Mouse (Mus musculus) gastrocnemius, postnatal 36 days (tissue): Measurements from ENCODE around the gene Tmprss12. TPM values are rescaled to one million over a fixed set of nuclear protein-coding genes. Genes with fewer than 3 reads are reported as not detected.
A peak's percentile ranks its signal among the peaks of the same experiment; 100 is the strongest.
"Not testable (repeated sequence)": the region's sequence is repeated elsewhere in the genome, so short reads cannot be mapped to it uniquely, and the experiment has no call there.

Source experiments
- DNase-seq, 2 experiments: peaks; one replicate each; pipeline ENCODE4 v3.0.0; 2022
- intact Hi-C: fragments of 180-260 bp; cut with DNase I; formaldehyde crosslinking; loops from one replicate; pipeline ENCODE4 v1.15.1; 2025
- total RNA-seq, 2 experiments: library from RNA; stranded (reverse); gene quantifications; 2 replicates each; pipeline ENCODE4 v1.2.3; 2021

Tmprss12 gene
- total RNA-seq, 2 experiments from 2014 or later = not detected

DNA sequence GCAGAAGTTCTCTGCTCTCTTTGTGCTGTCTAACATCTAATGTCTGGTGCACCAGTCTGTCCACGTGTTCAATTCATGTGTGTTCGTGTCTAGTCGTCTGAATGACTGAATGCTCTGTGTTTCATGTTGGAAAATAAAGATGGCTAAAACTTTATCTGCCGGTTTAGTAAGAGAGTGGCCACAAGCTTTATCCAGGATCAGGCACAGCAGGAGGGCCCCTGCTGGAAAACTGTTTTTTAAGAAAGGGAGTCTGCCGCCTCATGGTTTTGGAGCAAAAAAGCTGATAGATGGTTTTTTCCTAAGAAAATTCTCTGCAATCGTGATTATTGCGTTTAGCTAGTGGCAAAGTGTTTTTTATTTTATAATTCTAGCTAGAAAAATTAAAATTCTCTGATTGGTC lies 10.0 kb upstream of the Tmprss12 start:
- intact Hi-C loops, DNase-seq: not testable (repeated sequence)

DNA sequence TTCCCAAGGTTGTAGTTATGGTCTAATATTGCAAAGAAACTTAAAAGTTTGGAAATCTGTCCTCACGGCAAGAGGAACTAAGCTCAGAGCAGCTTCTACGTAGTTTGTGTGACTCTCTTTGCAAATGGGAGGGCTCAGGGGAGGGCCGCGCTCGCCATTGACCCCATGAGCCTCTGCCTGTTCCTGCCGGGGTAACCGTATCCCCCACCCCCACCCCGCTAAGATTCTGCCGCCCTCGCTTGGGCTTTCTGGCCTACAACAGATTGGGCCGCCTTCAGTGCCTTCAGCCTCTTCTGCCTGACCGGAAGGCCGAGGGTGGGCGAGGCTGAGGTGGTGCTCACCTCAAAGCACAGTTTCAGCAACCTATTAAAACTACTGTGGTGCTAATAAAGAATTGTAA lies 9.2 kb upstream of the Tmprss12 start:
- no peak for DNase-seq
- intact Hi-C loops = no loop called here

DNA sequence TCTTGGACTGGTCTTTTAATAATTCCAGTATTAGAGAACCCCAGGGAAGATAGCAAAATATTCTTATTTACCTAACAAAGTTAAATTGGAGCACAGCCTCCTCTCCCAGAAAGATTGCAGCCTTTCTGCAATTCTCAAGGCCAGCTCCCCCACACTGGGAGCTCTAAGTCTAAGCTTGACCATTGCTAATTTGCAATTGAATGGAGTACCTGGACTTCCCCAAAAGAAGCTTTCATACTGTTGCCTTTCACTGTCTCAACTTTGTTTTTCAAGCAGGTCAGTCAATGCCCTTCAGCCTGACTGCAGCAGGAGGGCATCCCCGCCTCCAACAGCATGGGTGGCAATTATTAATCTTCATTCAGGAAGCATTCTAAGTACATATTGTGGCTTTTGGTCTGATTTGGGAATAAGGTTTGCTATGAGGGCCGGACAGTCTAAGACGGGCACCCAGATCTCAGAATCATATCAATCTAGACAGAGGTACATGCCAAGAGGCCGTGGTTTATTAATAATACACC lies 6.8 kb upstream of the Tmprss12 start:
- intact Hi-C loops, DNase-seq: not testable (repeated sequence)

DNA sequence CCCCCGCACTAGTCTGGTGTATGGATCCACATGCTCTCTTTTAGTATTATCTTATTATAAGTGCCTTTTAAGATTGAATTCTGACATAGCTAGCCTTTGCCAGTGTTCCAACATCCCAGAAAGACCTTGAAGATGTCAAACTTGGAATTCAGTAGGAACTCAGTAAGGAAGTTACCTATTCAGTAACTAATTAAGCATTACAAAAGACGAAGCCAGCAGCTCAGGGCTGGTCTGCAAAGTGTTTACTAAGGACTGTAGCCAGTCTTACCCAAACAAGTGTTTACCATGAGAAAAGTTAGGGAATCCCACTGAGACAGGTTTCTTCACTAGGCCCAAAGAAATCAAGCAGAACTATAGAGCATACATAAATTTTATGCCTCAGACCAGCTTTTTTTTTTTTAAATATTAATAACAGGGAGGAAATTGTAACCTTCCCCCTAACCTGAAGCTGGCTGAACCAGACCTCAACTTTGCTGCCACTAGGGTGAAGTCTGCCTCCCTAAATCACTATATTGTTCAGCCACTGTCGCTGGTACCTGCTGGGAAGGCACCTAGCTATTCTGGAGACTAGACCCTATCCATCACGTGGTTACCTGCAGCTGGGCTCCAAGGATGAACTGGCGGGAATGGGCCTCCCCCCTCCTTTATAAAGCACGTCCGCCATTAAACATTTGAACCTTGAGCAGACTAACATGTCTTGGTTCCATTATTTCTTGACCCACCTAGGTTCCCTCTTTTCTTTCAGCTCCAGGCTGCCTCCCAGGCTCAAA lies 5.7 kb upstream of the Tmprss12 start:
- intact Hi-C loops = no loop called here
- no peak for DNase-seq

DNA sequence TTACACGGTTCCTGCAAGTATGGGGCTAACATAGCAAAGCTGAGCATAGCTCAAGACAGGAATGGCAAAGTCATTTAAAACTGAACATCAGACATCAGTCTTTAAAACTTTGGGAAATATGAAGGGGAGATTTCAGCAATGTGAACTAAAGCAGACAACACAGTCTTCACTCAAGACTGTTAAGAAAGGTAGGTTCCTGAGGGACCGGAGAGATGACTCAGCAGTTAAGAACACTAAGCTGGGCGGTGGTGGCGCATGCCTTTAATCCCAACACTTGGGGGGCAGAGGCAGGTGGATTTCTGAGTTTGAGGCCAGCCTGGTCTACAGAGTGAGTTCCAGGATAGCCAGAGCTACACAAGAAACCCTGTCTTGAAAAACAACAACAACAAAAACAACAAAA lies 4.2 kb upstream of the Tmprss12 start:
- no peak for DNase-seq
- intact Hi-C loops = no loop called here

DNA sequence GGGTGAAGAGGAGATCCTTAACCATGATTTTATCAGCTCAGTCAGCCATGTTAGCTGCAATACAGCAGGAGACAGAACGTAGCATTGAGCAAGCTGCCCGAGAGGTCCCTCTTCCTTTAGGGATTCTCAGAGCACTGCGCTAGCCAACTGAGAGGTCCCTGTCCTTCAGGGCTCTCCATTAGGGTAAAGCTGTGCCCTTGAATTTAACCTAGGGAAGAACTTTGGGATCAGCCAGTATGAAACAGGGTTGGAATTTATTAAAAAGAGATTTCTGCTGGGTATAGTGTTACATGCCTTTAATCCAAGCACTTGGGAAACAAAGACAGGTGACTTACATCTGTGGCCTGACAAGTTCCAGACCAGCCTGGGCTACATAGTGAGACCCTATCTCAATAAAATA lies 3.1 kb upstream of the Tmprss12 start:
- intact Hi-C loops = no loop called here
- no peak for DNase-seq

DNA sequence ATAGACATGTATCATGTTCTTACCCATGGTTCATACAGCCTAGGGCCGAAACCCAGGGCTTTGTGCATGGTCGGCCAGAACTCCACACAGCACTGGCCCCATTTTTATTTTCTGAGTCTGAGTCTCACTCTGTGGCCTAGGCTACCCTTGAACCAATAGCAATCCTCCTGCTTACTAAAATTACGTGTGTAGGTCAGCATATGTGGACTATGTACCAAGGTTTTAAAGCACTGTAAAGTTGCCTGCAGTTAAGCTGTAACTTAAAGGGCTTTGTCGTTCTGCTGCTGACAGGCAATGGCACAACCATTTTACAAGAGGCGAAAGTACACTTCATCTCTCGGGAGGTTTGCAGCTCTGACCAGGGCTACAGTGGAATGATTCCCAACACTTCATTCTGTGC lies 8.3 kb downstream of the Tmprss12 start:
- DNase-seq = no peak
- intact Hi-C loops = no loop called here

DNA sequence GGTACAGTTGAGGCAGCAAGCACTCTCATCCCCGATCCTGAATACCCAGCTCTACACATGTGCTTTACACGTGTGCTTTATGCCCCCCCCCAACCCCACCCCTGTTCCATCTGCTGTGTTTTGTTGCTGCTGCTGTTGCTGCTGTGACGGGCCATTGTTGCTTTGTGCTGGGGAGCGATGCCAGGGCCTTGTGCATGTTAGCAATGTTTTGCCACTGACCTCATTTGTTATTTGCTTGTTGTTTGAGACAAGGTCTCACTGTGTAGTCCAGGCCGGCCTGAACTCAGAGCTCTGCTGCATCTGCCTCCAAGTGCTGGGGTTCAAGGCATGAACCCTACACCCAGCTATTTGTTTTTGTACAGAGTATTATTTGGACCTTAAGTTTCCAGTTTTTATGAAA lies 10.2 kb downstream of the Tmprss12 start:
- no peak for DNase-seq

DNA sequence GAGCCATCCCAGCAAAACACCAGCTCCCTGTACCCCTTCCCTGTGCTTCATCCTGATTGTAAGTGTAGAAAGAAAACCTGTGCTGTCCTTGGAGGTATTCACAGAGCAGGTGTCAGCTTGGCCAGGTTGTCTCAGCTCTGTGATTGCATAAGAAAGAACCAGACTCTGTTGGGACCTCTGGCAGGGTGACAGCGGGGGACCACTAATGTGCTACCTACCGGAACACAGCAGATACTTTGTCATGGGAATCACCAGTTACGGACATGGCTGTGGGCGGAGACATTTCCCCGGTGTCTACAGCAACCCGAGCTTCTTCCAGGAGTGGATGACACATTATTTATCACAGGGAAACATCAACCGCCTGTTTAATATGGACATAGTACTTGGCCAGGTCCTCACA lies 11.7 kb downstream of the Tmprss12 start:
- no peak for DNase-seq
- intact Hi-C loops = no loop called here

More for the DNA sequence above, 10.2 kb downstream of the Tmprss12 start:
- intact Hi-C loops = no loop called here

DNA sequence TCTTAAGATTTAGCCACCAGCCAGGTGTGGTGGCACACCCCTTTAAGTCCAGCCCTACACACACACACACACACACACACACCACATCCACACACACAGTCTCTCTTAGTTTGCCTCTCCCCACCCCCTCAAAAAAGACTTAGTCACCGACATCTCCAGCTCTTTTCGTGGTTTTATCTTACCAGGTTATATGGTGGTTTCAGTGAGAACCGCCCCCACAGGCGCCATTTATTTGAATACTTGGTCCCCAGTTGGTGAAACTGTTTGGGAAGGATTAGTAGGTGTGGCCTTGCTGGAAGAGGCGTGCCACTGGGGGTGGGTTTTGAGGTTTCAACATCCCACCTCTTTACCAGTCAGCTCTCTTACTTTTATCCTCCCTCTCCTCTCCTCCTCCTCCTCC lies 17.2 kb downstream of the Tmprss12 start:
- no peak for DNase-seq
- intact Hi-C loops = no loop called here

DNA sequence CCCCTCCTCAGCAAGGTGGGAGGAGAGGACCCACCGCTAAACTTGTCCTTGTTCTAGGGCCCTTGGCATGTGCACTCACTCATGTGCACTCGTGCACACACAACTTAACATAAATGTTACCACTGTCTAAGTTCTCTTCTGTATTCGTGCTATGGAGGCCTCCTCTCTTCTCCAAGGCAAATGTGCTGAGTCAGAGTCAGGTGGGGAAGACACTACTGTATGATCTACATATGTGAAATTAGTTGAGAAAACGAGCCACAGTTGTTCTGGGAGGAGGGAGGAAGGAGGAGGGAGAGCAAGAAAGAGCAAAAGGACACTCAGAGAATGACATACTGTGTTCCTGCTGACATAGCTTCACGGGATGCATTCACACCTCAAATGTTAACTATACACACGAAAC lies 19.9 kb downstream of the Tmprss12 start:
- intact Hi-C loops = no loop called here
- DNase-seq = no peak

DNA sequence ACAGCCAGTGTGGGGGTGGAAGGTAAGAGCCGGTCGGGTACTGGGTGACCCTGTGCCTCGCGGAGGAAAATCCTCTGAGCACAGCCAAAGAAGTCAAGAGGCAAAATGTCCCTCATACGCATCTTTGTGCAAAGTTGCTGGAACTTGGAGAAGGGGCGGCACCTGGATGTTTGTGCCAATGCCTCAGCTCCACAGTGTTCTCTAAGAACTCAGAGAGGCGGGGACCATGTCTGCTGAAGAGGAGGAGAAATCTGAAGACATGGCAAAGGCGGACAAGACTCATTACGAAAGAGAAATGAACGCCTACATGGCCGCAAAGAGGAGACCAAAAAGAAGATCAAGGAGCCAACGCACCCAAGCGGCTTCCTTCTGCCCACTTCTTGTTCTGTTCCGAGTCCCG lies 20.9 kb downstream of the Tmprss12 start:
- DNase-seq = no peak
- intact Hi-C loops = no loop called here

DNA sequence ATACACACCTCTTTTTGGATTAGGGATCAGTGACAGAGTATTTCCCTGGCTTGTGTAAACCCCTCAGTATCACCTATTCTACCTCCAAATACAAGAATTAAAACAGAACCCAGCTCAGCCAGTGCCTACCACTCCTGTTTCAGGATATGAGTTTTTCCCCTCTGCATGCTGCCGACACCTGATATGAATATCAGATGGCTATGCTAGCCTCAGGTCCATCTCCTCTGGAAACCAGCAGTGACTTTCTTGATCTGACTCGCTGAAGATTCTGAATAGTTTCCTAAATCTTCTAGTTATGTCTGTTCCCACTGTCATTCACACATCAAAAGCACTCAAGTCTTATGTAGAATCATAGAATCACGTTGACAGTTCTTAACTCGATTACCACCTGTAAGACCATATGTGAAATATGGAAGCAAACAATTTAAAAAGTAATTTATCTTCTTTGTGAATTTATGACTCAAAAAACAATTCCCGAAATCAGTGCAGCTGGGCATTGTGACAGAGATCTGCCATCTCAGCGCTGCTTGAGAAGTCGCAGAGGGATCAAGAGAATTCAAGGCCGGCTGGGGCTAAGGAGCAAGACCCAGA lies 22.9 kb downstream of the Tmprss12 start:
- DNase-seq = no peak
- intact Hi-C loops = no loop called here

DNA sequence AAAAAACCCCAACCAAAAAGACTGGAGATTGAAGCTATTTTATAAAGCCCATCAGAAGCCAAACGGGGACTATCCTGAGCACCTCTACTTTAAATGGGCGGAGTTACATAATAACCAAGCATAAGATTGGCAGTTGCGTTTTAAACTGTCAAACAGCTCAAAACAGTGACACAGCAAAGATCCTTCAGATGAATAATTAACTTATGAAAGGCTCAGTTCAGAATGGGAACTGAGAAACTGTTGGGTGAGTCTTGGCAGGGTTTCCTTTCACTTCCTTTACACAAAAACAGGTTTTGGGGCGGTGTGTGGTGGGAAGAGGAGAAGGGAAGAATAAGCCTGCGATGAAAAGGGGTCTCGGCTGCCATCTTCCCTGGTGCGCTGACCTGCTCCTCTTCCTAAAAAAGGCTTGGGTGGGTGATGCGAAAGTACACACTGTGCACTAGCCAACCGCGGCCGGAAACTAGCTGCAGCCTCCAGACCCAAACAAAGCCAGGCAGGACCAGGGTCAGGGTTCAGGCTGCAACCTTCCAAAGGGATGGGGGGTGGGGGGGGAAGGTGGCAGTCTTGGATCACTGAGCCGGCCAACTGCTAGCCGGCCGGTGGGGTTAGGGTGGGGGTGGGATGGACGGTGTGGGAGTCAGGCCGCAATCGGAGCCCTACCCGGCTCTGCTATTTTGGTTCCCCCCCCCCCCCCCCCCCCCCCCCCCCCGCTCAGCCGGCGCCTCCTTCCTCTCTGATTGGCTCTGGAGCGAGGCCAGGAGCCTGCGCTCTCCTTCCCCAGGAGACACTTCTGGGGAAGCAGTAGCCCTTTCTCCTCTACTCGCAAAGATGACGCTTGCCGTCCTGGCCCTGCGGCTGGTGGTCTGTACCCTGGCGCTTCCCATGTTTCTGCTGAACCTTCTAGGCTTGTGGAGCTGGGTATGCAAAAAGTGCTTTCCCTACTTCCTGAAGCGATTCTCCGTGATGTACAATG lies 23.7 kb downstream of the Tmprss12 start, which contains the start of gene Mettl7a1:
Mettl7a1 (plus strand) TSS at position 122 of the 973 bp plus-strand sequence.
- DNase-seq = peak; percentile 82 to 84
- intact Hi-C loops = no loop called here

DNA sequence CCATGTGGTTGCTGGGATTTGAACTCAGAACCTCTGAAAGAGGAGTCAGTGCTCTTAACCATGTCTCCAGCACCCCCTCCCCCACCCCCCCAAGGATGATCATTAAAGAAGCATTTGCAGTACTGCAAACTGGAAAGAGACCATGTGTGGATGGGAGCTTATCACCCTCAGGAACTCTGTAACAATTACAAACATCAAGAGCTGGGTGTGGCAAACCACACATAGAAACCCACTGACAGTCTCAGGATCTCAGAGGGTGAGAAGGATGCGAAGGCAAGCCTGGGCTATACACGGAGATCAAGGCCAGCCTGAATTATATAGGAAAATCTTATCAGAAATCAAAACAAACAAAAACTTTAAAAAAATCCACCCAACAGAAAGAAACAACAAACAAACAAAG lies 25.6 kb downstream of the Tmprss12 start:
- no peak for DNase-seq
- intact Hi-C loops = no loop called here

DNA sequence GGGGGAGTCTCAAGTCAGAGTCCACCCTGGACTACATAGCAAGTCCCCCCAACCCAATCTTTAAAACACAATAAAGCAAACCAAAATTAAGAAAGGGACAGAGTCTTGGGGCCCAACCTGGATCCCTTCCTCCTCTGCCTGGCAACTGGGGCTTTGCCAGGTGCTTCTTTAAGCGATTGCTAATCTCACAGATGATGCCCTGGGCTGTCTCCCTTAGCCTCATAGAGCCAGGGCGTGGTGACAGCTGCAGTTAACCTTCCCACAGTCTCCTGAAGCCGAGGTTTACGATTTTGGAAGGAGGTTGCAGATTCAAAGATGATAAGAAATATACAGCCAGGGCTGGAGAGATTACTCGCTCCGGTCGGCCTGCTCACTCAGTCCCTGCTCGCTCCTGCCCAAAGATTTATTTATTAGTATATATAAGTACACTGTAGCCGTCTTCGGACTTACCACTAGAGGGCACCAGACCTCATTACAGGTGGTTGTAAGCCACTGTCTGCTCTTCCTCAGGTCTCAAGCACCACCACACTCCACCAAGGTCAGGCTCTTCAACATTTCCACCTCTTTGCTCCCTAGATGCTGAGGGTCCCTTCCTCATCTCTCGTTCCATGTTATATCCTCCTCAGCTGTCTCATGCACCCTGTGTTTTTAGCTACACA lies 26.9 kb downstream of the Tmprss12 start:
- DNase-seq, intact Hi-C loops: not testable (repeated sequence)

DNA sequence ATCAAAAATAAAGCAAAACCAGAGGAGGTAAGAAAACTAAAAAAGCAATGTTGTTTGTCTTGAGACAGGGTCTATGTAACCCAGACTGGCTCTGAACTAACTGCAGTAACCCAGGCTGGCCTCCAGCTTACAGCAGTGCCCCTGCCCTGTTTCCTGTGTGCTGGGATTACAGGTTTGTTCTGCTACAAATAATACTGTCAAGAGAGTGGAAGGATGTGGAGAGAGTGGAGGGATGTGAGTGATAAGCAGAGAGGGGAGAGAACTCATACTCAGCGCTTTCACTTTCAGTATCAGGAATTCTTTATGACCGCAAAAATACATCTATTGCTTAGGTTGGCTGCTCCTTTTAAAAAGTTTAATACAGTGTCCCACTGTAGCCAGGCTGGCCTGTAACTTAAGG lies 31.7 kb downstream of the Tmprss12 start:
- no peak for DNase-seq
- intact Hi-C loops = no loop called here

DNA sequence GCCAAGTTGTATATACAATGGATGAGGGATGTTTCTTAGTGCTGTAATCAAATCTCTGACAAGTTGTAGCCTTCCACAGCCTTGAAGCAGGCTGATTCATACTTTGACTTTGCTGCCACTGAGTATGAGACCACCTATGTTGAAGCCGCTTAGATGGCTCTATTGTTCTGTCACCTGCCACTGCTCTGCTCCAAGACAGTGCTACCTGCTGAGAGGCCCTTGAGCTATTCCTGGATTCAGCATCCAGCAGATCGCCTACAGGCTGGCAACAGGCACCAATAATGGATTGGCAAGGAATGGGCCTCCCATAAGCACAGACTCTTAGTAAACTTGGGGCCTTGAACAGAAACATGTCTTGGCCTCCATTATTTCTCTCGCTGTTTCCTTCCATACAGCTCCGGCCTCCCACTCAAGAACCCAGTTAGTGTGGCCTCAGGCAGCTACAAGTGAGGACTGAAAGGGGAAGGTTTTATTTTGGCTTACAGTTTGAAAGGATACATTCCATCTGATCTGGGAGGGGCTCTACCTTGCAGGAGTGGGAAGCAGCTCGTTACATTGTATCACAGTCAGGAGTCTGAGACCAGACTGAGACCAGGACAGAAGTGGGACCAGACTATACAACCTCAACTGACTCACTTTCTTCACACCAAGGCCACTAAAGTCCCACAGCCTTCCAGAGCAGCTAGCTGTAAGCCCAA lies 34.0 kb downstream of the Tmprss12 start:
- intact Hi-C loops = loop anchor here (5.0 kb wide), 1 partner anchor 47 kb away; no protein-coding TSS in a partner anchor
- no peak for DNase-seq

DNA sequence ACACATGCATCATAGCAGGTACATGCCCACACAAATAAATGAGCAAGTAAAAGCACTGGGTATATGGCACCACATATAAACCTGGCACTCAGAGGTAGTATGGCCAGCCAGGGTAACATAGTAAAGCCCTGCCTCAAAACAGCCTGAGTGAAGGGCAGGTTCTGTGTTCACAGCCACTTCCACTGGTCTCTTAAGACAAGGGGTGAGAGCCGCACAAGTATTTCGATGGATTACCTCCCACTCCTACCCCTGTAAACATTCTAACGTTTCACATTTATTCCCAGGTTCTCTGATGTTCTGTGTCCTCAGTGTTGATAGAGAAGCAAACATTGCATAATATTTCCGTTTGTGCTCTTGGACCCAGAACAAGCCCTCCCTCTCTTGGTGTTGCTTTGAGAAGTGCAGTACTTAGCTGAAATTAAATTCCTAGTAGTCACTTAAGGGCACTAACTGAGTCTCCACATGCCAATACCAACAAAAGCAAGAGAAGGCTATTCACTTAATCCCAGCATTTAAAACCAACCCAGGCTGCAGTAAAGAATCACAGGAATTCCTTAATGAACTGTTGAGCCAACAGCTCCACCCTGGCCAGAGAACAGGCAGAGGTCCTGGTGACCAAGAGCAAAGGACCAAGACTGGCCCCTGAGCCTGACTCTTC lies 37.5 kb downstream of the Tmprss12 start:
- intact Hi-C loops = loop anchor here (5.0 kb wide), 1 partner anchor 51 kb away; no protein-coding TSS in a partner anchor

More for the DNA sequence above, 37.5 kb downstream of the Tmprss12 start:
- not testable (repeated sequence) for DNase-seq
